Mouse (Mus musculus) hematopoietic multipotent progenitor cell, adult 10-12 weeks (in vitro differentiated cells): ENCODE measurements around the gene Xxylt1. TPM values are rescaled to one million over a fixed set of nuclear protein-coding genes. Genes with fewer than 3 reads are reported as not detected.

Source experiments
- polyA plus RNA-seq: library from polyadenylated mRNA; stranded (reverse); fragments of >175 nt; gene quantifications from 2 replicates; pipeline ENCODE4 v1.2.3, GENCODE M21; 2012; ENCODE audit warnings: low replicate concordance

The Xxylt1 gene
- 4.5 and 6.4 TPM in 2 replicates for polyA plus RNA-seq

GRCm38 (mm10) chr16:31081125-31081664 is at the start of gene Xxylt1:
Xxylt1 (minus strand) TSS chr16:31081432.

Other genes starting within 250 kb of the Xxylt1 start
- gene Acap2, start 119.8 kb upstream of the Xxylt1 start, polyA plus RNA-seq, result 10.7 TPM in 2 replicates
- gene Ppp1r2, start 193.8 kb upstream of the Xxylt1 start, polyA plus RNA-seq, result 43.4 and 132 TPM in 2 replicates
- gene Apod, start 233.4 kb upstream of the Xxylt1 start, polyA plus RNA-seq, result not detected in 2 replicates